Mouse (Mus musculus) midbrain, postnatal 0 days (tissue): ENCODE measurements around the gene Hist1h2bh. TPM values are rescaled to one million over a fixed set of nuclear protein-coding genes. Genes with fewer than 3 reads are reported as not detected.

Experiments used
- ATAC-seq: fragments of 200-750 bp; cut with Nextera tagmentation; 2 replicates; pipeline ENCODE4 v1.8.0; 2017; ENCODE audit warnings: moderate number of reproducible peaks, mild to moderate bottlenecking, moderate TSS enrichment, moderate library complexity; ENCODE audit not compliant: low FRiP score
- DNase-seq: peaks from one replicate; pipeline ENCODE4 v3.0.0-alpha.2; 2015; ENCODE audit warnings: low spot score
- H3K27ac ChIP-seq: fragments of 300-500 bp; sonication (generic); 2 replicates; pipeline ENCODE4 v1.5.1; 2014; ENCODE audit warnings: low read depth, mild to moderate bottlenecking, low read length, mixed read lengths
- H3K27me3 ChIP-seq: fragments of 300-500 bp; sonication (generic); 2 replicates; pipeline ENCODE4 v1.6.1; 2014; ENCODE audit warnings: low read length, control low read depth, mixed read lengths; ENCODE audit not compliant: insufficient read depth
- H3K36me3 ChIP-seq: fragments of 300-500 bp; sonication (generic); 2 replicates; pipeline ENCODE4 v1.6.1; 2014; ENCODE audit warnings: low read length, control low read depth, mixed read lengths; ENCODE audit not compliant: insufficient read depth
- H3K4me1 ChIP-seq: fragments of 300-500 bp; sonication (generic); 2 replicates; pipeline ENCODE4 v1.6.1; 2014; ENCODE audit warnings: mild to moderate bottlenecking, control low read depth, antibody characterized with exemption, low read length, mixed read lengths; ENCODE audit not compliant: insufficient read depth
- H3K4me2 ChIP-seq: fragments of 300-500 bp; sonication (generic); 2 replicates; pipeline ENCODE4 v1.6.1; 2014; ENCODE audit warnings: low read depth, mild to moderate bottlenecking, low read length, mixed read lengths; ENCODE audit not compliant: poor library complexity, severe bottlenecking
- H3K4me3 ChIP-seq: fragments of 300-500 bp; sonication (generic); 2 replicates; pipeline ENCODE4 v1.5.1; 2014; ENCODE audit warnings: low read depth, mild to moderate bottlenecking, low read length, moderate library complexity
- H3K9ac ChIP-seq: fragments of 300-500 bp; sonication (generic); replicated peaks from 2 replicates; pipeline ENCODE4 v1.6.1; 2014; ENCODE audit warnings: mild to moderate bottlenecking, low read length, moderate library complexity, mixed read lengths; ENCODE audit not compliant: poor library complexity, severe bottlenecking
- H3K9me3 ChIP-seq: fragments of 300-500 bp; sonication (generic); 2 replicates; pipeline ENCODE4 v1.6.1; 2016; ENCODE audit warnings: low read length, control low read depth
- CTCF ChIP-seq: IDR thresholded peaks from 2 replicates; pipeline ENCODE4 v1.5.1; 2016; ENCODE audit warnings: antibody characterized with exemption, mild to moderate bottlenecking
- whole genome bisulfite sequencing: fragments of 180-500 bp; shearing (Covaris S2); extraction: QIAGEN DNeasy Blood & Tissue Kit; methylation state at CpG from one replicate; pipeline ENCODE4 v1.1.7; 2014; 5-methylcytosine and 5-hydroxymethylcytosine counted together
- polyA plus RNA-seq: library from polyadenylated mRNA; unstranded; fragments of >200 nt; fragmentation: Nextera tagmentation; extraction: Ambion mirVana; gene quantifications from 2 replicates; pipeline ENCODE4 v1.2.1, GENCODE M21; 2015
- total RNA-seq: library from RNA; depleted of rRNA; stranded (reverse); fragments of >200 nt; gene quantifications from 2 replicates; pipeline ENCODE4 v1.2.3, GENCODE M21; 2014

The Hist1h2bh gene
- total and polyA plus RNA-seq, 2 experiments from 2014 or later, result 0.16 to 34.2 TPM

DNA sequence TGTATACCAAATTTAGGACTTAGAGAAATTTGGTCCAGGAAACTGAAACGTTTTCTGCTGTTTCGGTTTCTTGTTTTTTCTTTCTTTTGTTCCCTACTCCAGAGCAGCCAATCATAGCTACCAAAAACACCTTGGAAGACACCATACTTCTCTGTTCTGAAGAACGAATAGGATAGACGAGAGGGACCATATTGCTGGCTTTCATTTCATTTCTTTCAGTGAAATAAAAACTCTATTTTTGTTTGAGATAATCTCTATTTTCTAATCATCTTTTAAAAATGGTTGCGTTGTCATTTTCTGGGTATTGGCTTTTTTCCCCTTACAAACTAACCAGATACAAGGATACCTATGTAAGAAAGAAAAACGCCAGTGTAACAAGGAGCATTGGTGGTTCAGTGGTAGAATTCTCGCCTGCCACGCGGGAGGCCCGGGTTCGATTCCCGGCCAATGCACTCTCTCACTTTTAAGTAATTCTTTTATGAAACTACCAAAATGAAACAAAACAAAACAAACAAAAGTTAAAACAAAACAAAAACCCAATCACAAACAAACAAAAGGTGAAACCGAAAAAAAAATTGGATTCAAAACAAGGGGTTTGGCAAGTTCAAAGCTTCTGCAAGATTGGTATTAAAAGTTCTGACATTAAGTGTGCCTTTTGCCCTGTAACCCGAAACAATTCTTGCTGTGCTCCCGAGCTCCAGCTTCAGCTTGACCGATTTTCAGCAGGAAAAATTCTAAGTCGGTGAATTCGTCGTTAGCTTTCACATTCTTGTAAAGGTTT, 26.2 kb downstream of the Hist1h2bh start:
- Histone ChIP-seq H3K4me2 (peak overlapping the region; percentile 72), H3K9ac (no peak overlapping the region), H3K4me1 (peaks cover 5% of the 10 kb centered on the region; the same call in 1 of the 2 replicates), H3K36me3 (no peaks in the 10 kb centered on the region), H3K9me3 (no peaks in the 10 kb centered on the region), H3K27me3 (no peaks in the 10 kb centered on the region), H3K4me3 (peak overlapping the region; percentile 47), H3K27ac (no peak overlapping the region)
- under 1% methylated on average over 19 of the region's 19 CpGs for WGBS
- TF ChIP-seq CTCF, result no peak
- DNase-seq (peak; percentile 81), ATAC-seq (peak; percentile 74)

DNA sequence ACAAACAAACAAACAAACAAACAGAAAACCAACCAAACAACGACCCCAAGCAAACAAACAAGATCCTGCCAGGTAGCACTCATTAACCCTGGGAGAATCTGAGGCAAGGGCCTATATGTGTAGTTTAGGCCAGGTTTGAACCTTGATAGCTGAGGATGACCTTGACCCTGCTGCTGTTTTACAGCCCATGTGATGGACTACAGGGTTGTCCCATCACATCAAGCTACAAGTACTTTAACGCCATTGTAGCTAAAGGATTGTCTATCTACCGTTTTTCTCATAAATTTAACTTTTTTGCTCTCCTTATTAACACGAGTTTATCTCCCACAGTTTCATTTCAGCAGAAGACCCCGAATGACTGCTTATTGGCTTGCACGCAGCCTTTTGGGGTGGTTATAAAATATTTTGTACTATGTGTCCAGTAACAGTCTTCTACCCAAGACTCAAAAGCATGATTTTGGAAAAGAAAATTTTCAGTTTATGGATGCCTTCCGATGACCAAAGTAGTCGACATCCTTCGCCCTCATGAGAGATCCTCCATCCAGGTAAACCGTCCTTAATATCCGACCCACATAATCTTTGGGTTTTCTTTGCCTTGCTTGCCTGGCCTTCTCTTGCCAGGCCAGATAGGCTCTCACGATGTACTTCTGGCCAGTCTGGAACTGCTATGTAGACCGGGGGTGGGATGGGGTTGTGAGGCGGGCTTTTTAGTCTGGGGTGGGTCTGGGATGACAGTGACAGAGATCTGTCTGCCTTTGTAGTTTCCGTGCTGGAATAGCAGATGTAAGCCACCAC, 27.2 kb downstream of the Hist1h2bh start:
- H3K4me3 ChIP-seq, result peak overlapping the region; percentile 47
- no peaks in the 10 kb centered on the region for H3K36me3 ChIP-seq
- ATAC-seq, result no peak
- no peak overlapping the region for H3K27ac ChIP-seq
- 56% methylated on average over 15 of the region's 15 CpGs for WGBS
- peak overlapping the region; percentile 72 for H3K4me2 ChIP-seq
- no peaks in the 10 kb centered on the region for H3K27me3 ChIP-seq
- no peak for DNase-seq
- peaks cover 5% of the 10 kb centered on the region; the same call in 1 of the 2 replicates for H3K4me1 ChIP-seq
- H3K9me3 ChIP-seq, result no peaks in the 10 kb centered on the region
- TF ChIP-seq CTCF, result no peak
- peak overlapping the region; percentile 50; the same call in 1 of the 2 replicates for H3K9ac ChIP-seq

GRCm38 (mm10) chr13:23515281-23515680, 27.9 kb downstream of the Hist1h2bh start:
- Histone ChIP-seq H3K4me2 (no peak overlapping the region), H3K4me3 (no peak overlapping the region), H3K9ac (no peak overlapping the region), H3K4me1 (peaks cover 5% of the 10 kb centered on the region; the same call in 1 of the 2 replicates), H3K9me3 (no peaks in the 10 kb centered on the region), H3K36me3 (no peaks in the 10 kb centered on the region), H3K27ac (no peak overlapping the region), H3K27me3 (no peaks in the 10 kb centered on the region)
- no peak for DNase-seq
- TF ChIP-seq CTCF, result no peak
- WGBS, result 77% methylated on average over 5 of the region's 5 CpGs
- no peak for ATAC-seq

GRCm38 (mm10) chr13:23513517-23513916, 29.7 kb downstream of the Hist1h2bh start:
- H3K36me3 ChIP-seq, result no peaks in the 10 kb centered on the region
- WGBS, result 83% methylated on average over 1 of the region's 1 CpGs

GRCm38 (mm10) chr13:23510127-23510526, 33.1 kb downstream of the Hist1h2bh start:
- WGBS, result 55% methylated on average over 1 of the region's 1 CpGs
- Histone ChIP-seq H3K4me3 (no peak overlapping the region), H3K9ac (no peak overlapping the region), H3K36me3 (no peaks in the 10 kb centered on the region), H3K9me3 (no peaks in the 10 kb centered on the region), H3K27me3 (peaks cover 3% of the 10 kb centered on the region; the same call in 1 of the 2 replicates), H3K4me2 (no peak overlapping the region), H3K27ac (no peak overlapping the region), H3K4me1 (no peaks in the 10 kb centered on the region; the same call in 1 of the 2 replicates)
- no peak for TF ChIP-seq CTCF
- ATAC-seq (no peak), DNase-seq (no peak)

More at GRCm38 (mm10) chr13:23513517-23513916, 29.7 kb downstream of the Hist1h2bh start:
- Histone ChIP-seq H3K4me1 (peaks cover 5% of the 10 kb centered on the region; the same call in 1 of the 2 replicates), H3K4me2 (no peak overlapping the region), H3K4me3 (no peak overlapping the region), H3K9me3 (no peaks in the 10 kb centered on the region), H3K9ac (no peak overlapping the region), H3K27ac (no peak overlapping the region), H3K27me3 (no peaks in the 10 kb centered on the region)
- TF ChIP-seq CTCF, result no peak
- ATAC-seq (no peak), DNase-seq (no peak)
